Mouse (Mus musculus) heart, embryonic 16.5 days (tissue): ENCODE data around the gene Slc6a21. TPM values are rescaled to one million over a fixed set of nuclear protein-coding genes. Genes with fewer than 3 reads are reported as not detected.
A peak's percentile ranks its signal among the peaks of the same experiment; 100 is the strongest.

ENCODE experiments used
- ATAC-seq: fragments of 200-750 bp; cut with Nextera tagmentation; replicated peaks from 2 replicates; pipeline ENCODE4 v1.8.0; 2017; ENCODE audit warnings: moderate number of reproducible peaks; ENCODE audit not compliant: insufficient read depth, low FRiP score; ENCODE audit errors: extremely low read depth
- H3K27ac ChIP-seq: fragments of 300-500 bp; sonication (generic); 2 replicates; pipeline ENCODE4 v1.5.1; 2014; ENCODE audit warnings: mild to moderate bottlenecking, low read length, control low read depth, moderate library complexity
- H3K27me3 ChIP-seq: fragments of 300-500 bp; sonication (generic); 2 replicates; pipeline ENCODE4 v1.6.1; 2014; ENCODE audit warnings: low read length, mixed read lengths; ENCODE audit not compliant: control insufficient read depth, insufficient read depth
- H3K36me3 ChIP-seq: fragments of 300-500 bp; sonication (generic); 2 replicates; pipeline ENCODE4 v1.6.1; 2014; ENCODE audit not compliant: control insufficient read depth, insufficient read depth
- H3K4me1 ChIP-seq: fragments of 300-500 bp; sonication (generic); 2 replicates; pipeline ENCODE4 v1.6.1; 2014; ENCODE audit warnings: low read length, mixed read lengths; ENCODE audit not compliant: control insufficient read depth, insufficient read depth
- H3K4me2 ChIP-seq: fragments of 300-500 bp; sonication (generic); 2 replicates; pipeline ENCODE4 v1.6.1; 2014; ENCODE audit warnings: low read depth, mild to moderate bottlenecking, control low read depth, low read length
- H3K4me3 ChIP-seq: fragments of 300-500 bp; sonication (generic); 2 replicates; pipeline ENCODE4 v1.5.1; 2014; ENCODE audit warnings: mild to moderate bottlenecking, control low read depth, low read length
- H3K9ac ChIP-seq: fragments of 300-500 bp; sonication (generic); 2 replicates; pipeline ENCODE4 v1.6.1; 2014; ENCODE audit warnings: low read length, control low read depth
- H3K9me3 ChIP-seq: fragments of 300-500 bp; sonication (generic); replicated peaks from 2 replicates; pipeline ENCODE4 v1.6.1; 2016; ENCODE audit warnings: low read length; ENCODE audit not compliant: control insufficient read depth
- WGBS: fragments of 180-500 bp; shearing (Covaris S2); extraction: QIAGEN DNeasy Blood & Tissue Kit; methylation state at CpG from one replicate; pipeline ENCODE4 v1.1.7; 2014; 5-methylcytosine and 5-hydroxymethylcytosine counted together
- polyA plus RNA-seq: library from polyadenylated mRNA; unstranded; fragments of >200 nt; fragmentation: Nextera tagmentation; extraction: Ambion mirVana; gene quantifications from 2 replicates; pipeline ENCODE4 v1.2.1, GENCODE M21; 2015

The Slc6a21 gene
- not detected in 2 replicates for polyA plus RNA-seq

GRCm38 (mm10) chr7:45277136-45277760 is at the start of gene Slc6a21:
TSS of gene Slc6a21 (plus strand) at chr7:45277513.
- H3K4me2 ChIP-seq: peak within 1 kb of the TSS; percentile 76
- H3K4me3 ChIP-seq: peak within 1 kb of the TSS; percentile 52
- H3K27ac ChIP-seq: no peak within 1 kb of the TSS
- ATAC-seq: no peak
- peak within 1 kb of the TSS; percentile 49; the same call in 1 of the 2 replicates for H3K9ac ChIP-seq
- no peaks in the 10 kb centered on the region for H3K27me3 ChIP-seq
- H3K36me3 ChIP-seq: no peaks in the 10 kb centered on the region
- H3K4me1 ChIP-seq: peaks cover 3% of the 10 kb centered on the region; the same call in 1 of the 2 replicates
- 8% methylated on average over 44 of the region's 44 CpGs for WGBS
- no peaks in the 10 kb centered on the region for H3K9me3 ChIP-seq

- H3K4me2 ChIP-seq: no peak overlapping the region
- H3K27ac ChIP-seq: no peak overlapping the region
- no peak overlapping the region for H3K9ac ChIP-seq
- H3K36me3 ChIP-seq: peaks cover 63% of the 10 kb centered on the region
- H3K4me1 ChIP-seq: peaks cover 4% of the 10 kb centered on the region; the same call in 1 of the 2 replicates
- H3K27me3 ChIP-seq: no peaks in the 10 kb centered on the region
- ATAC-seq: no peak
- no peak overlapping the region for H3K4me3 ChIP-seq
- no peaks in the 10 kb centered on the region for H3K9me3 ChIP-seq
- 90% methylated on average over 18 of the region's 18 CpGs for WGBS
These were observed 48.8 kb upstream of the Slc6a21 start for GRCm38 (mm10) chr7:45228548-45228947.

- no peaks in the 10 kb centered on the region for H3K27me3 ChIP-seq
- H3K9ac ChIP-seq: no peak overlapping the region
- H3K4me2 ChIP-seq: no peak overlapping the region
- no peak overlapping the region for H3K27ac ChIP-seq
- no peaks in the 10 kb centered on the region for H3K9me3 ChIP-seq
- H3K4me1 ChIP-seq: peaks cover 9% of the 10 kb centered on the region
- 88% methylated on average over 8 of the region's 8 CpGs for WGBS
- H3K4me3 ChIP-seq: no peak overlapping the region
- peaks cover 59% of the 10 kb centered on the region for H3K36me3 ChIP-seq
- ATAC-seq: no peak
These were observed 48.3 kb upstream of the Slc6a21 start for GRCm38 (mm10) chr7:45229046-45229445.

GRCm38 (mm10) chr7:45229459-45230203 is 47.7 kb upstream of the Slc6a21 start:
- peaks cover 15% of the 10 kb centered on the region for H3K4me1 ChIP-seq
- H3K9me3 ChIP-seq: no peaks in the 10 kb centered on the region
- H3K27me3 ChIP-seq: no peaks in the 10 kb centered on the region
- H3K4me3 ChIP-seq: no peak overlapping the region
- no peak overlapping the region for H3K4me2 ChIP-seq
- ATAC-seq: no peak
- no peak overlapping the region for H3K9ac ChIP-seq
- peaks cover 58% of the 10 kb centered on the region for H3K36me3 ChIP-seq
- no peak overlapping the region for H3K27ac ChIP-seq
- WGBS: 82% methylated on average over 7 of the region's 7 CpGs

GRCm38 (mm10) chr7:45231192-45231591 is 46.1 kb upstream of the Slc6a21 start:
- Histone ChIP-seq H3K9ac (no peak overlapping the region), H3K4me3 (no peak overlapping the region), H3K9me3 (no peaks in the 10 kb centered on the region), H3K27ac (no peak overlapping the region), H3K4me1 (peaks cover 21% of the 10 kb centered on the region), H3K27me3 (no peaks in the 10 kb centered on the region), H3K36me3 (peaks cover 44% of the 10 kb centered on the region), H3K4me2 (no peak overlapping the region)
- WGBS: 78% methylated on average over 12 of the region's 12 CpGs
- no peak for ATAC-seq

GRCm38 (mm10) chr7:45231941-45232340 is 45.4 kb upstream of the Slc6a21 start:
- 85% methylated on average over 11 of the region's 11 CpGs for WGBS
- H3K4me1 ChIP-seq: peaks cover 21% of the 10 kb centered on the region
- no peaks in the 10 kb centered on the region for H3K27me3 ChIP-seq
- H3K36me3 ChIP-seq: peaks cover 37% of the 10 kb centered on the region
- ATAC-seq: no peak
- no peak overlapping the region for H3K27ac ChIP-seq
- H3K9ac ChIP-seq: no peak overlapping the region
- H3K9me3 ChIP-seq: no peaks in the 10 kb centered on the region
- no peak overlapping the region for H3K4me3 ChIP-seq
- no peak overlapping the region for H3K4me2 ChIP-seq

GRCm38 (mm10) chr7:45232716-45233465 is 44.4 kb upstream of the Slc6a21 start:
- Histone ChIP-seq H3K27me3 (0 out of 2 replicates have a peak, but pooled peaks cover under 1% of the 10 kb centered on the region), H3K4me3 (no peak overlapping the region), H3K9me3 (no peaks in the 10 kb centered on the region), H3K36me3 (peaks cover 33% of the 10 kb centered on the region), H3K4me1 (peaks cover 21% of the 10 kb centered on the region), H3K4me2 (no peak overlapping the region), H3K9ac (no peak overlapping the region), H3K27ac (no peak overlapping the region)
- WGBS: 48% methylated on average over 13 of the region's 13 CpGs
- ATAC-seq: no peak

- Histone ChIP-seq H3K9ac (peak overlapping the region; percentile 36; the same call in 1 of the 2 replicates), H3K4me2 (peak overlapping the region; percentile 69), H3K4me1 (peaks cover 21% of the 10 kb centered on the region), H3K36me3 (peaks cover 24% of the 10 kb centered on the region), H3K27me3 (0 out of 2 replicates have a peak, but pooled peaks cover 2% of the 10 kb centered on the region), H3K4me3 (peak overlapping the region; percentile 14), H3K27ac (no peak overlapping the region), H3K9me3 (no peaks in the 10 kb centered on the region)
- ATAC-seq: no peak
- WGBS: 35% methylated on average over 20 of the region's 20 CpGs
These were observed 43.6 kb upstream of the Slc6a21 start for GRCm38 (mm10) chr7:45233580-45234332.
